Mouse (Mus musculus): Measurements from ENCODE around the gene Cyp46a1.

Gene Cyp46a1

GRCm38 (mm10) chr12:108327889-108328491 is 6.2 kb upstream of the Cyp46a1 start:
- ChIA-PET POLR2A (interaction anchor here in 3 of 4 experiments (0.6 to 2.5 kb wide), 9 partner anchors 9 to 935 kb away, joined by 3 to 18 read pairs (median 4); no protein-coding TSS in a partner anchor), CTCF (interaction anchor here (0.6 to 1.5 kb wide), 15 partner anchors 7 to 431 kb away, joined by 3 to 9 read pairs (median 3); partner anchors contain the start of gene Evl (in 1 of the 4))

- ChIA-PET CTCF (interaction anchor here in 3 of 4 experiments (0.6 to 3.2 kb wide), 20 partner anchors 11 to 222 kb away, joined by 3 to 24 read pairs (median 4); partner anchors contain the start of genes Eml1 (in 1 of the 3) and Evl (in 1 of the 3)), POLR2A (interaction anchor here (0.6 to 3.9 kb wide), 6 partner anchors 12 to 221 kb away, joined by 3 to 19 read pairs (median 4); partner anchors contain the start of gene Evl (in 1 of the 4))
Observed at GRCm38 (mm10) chr12:108333056-108333455, 1.1 kb upstream of the Cyp46a1 start.

DNA sequence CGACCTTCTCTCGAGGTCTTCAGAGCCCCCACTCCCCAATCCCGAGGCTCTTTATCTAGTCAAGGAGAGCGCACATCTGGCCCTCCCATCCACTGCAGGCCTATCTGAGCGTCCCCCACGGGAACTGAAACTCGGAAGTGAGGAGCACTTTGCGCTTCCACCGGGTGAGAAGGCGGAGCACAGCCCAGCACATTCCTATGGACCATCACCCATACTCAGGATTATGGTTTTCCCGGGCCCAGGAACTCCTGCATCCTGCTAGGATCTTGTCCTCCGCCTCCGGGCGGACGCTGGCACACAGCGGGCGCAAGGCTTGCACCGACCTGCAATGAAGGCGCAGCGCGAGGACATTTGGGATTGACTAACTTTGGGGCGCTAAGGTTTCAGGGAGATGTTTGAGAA is 699 bp upstream of the Cyp46a1 start:
- POLR2A ChIA-PET: interaction anchor here in 3 of 4 experiments (0.6 to 3.9 kb wide), 18 partner anchors 8 to 405 kb away, joined by 3 to 21 read pairs (median 4); partner anchors contain the start of genes Ccnk (in 2 of the 3), Evl (in 2 of the 3), Setd3 (in 2 of the 3) and Ccdc85c (in 1 of the 3)
- CTCF ChIA-PET: interaction anchor here (0.8 to 3.2 kb wide), 33 partner anchors 10 to 292 kb away, joined by 3 to 24 read pairs (median 5); partner anchors contain the start of genes Eml1 (in 1 of the 4) and Hhipl1 (in 1 of the 4)

DNA sequence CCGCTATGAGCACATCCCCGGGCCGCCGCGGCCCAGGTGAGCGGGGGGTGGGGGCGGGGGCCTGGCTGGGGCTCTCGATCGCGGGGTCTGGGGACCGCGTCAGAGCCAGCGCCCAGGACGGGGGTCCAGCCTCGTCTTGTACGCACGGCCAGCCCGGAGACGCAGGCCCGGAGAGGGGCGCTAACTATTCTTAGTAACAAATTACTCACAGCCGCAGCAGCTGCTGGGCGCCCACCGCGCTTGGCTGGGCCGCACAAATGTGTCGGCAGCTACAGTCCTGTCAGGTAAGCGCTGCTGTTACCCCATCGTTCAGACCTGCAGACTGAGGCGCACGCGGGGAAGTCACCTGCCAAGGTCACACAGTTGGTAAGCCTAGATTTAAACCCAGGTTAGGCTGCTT is 348 bp downstream of the Cyp46a1 start:
- ChIA-PET POLR2A (interaction anchor here in 3 of 4 experiments (0.6 to 3.9 kb wide), 22 partner anchors 10 to 404 kb away, joined by 3 to 21 read pairs (median 4); partner anchors contain the start of genes Ccdc85c (in 2 of the 3), Ccnk (in 2 of the 3), Evl (in 2 of the 3) and Setd3 (in 2 of the 3)), CTCF (interaction anchor here (0.5 to 3.2 kb wide), 34 partner anchors 11 to 293 kb away, joined by 3 to 24 read pairs (median 4); partner anchors contain the start of genes Evl (in 1 of the 4) and Hhipl1 (in 1 of the 4))

- POLR2A ChIA-PET: interaction anchor here in 2 of 4 experiments (0.7 to 1.4 kb wide), 4 partner anchors 47 to 288 kb away, joined by 3 read pairs; partner anchors contain the start of gene Evl (in 1 of the 2)
- CTCF ChIA-PET: interaction anchor here (0.6 to 1.6 kb wide), 8 partner anchors 14 to 177 kb away, joined by 3 to 8 read pairs (median 4); no protein-coding TSS in a partner anchor
Observed at GRCm38 (mm10) chr12:108338572-108339190, 4.5 kb downstream of the Cyp46a1 start.

- CTCF ChIA-PET: interaction anchor here in 1 of 4 experiments (1.7 kb wide), 1 partner anchor 14 kb away, joined by 5 read pairs; the partner anchor contains the start of gene Cyp46a1
Observed at GRCm38 (mm10) chr12:108348151-108348550, 14.0 kb downstream of the Cyp46a1 start.

GRCm38 (mm10) chr12:108349026-108349425 is 14.8 kb downstream of the Cyp46a1 start:
- ChIA-PET CTCF (no interaction called here), POLR2A (no interaction called here)

More at GRCm38 (mm10) chr12:108348151-108348550, 14.0 kb downstream of the Cyp46a1 start:
- POLR2A ChIA-PET: no interaction called here

- CTCF ChIA-PET: interaction anchor here in 3 of 4 experiments (0.6 to 3.1 kb wide), 3 partner anchors 13 to 65 kb away, joined by 3 to 10 read pairs (median 4); partner anchors contain the start of gene Cyp46a1 (in 1 of the 3)
- POLR2A ChIA-PET: interaction anchor here in 1 of 4 experiments (0.6 to 2.3 kb wide), 2 partner anchors 12 to 463 kb away, joined by 3 to 8 read pairs; no protein-coding TSS in a partner anchor
Observed at GRCm38 (mm10) chr12:108350931-108351330, 16.8 kb downstream of the Cyp46a1 start.

DNA sequence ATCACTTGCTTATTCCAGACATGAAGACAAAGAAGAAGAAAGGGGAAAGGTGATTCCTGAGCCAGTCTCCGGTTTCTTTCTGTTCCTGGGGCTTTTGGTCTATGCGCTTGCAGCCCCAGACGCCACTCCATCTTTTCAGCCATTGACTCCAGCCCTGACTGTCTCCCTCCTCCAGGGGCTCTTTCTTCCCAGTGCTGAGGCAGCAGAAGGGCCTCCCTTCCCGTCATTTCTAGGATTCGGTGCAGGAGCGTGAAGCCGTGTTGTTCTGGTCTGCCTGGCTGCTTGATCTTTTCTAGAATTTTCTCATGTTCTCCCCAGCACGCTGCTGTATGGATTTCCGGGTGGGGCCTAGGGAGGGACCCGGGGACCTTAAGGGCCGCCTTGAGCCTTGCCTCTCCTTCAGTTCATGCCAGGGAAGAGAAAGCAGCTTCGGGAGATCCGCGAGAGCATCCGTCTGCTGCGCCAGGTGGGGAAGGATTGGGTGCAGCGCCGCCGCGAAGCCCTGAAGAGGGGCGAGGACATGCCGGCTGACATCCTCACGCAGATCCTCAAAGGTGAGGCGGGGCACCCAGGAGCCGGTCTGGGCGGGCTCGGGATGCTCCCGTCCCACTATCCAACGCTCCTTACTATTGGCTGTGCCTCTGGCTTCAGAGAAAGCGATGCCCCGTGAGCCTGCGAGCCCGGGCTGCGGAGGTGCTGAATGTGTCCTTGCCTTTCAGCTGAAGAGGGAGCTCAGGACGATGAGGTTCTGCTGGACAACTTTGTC is 18.4 kb downstream of the Cyp46a1 start:
- CTCF ChIA-PET: interaction anchor here (0.6 to 3.1 kb wide), 8 partner anchors 11 to 174 kb away, joined by 3 to 10 read pairs (median 3); partner anchors contain the start of gene Cyp46a1 (in 1 of the 4)
- POLR2A ChIA-PET: interaction anchor here in 2 of 4 experiments (0.9 to 2.3 kb wide), 3 partner anchors 8 to 123 kb away, joined by 3 to 8 read pairs (median 3); no protein-coding TSS in a partner anchor

DNA sequence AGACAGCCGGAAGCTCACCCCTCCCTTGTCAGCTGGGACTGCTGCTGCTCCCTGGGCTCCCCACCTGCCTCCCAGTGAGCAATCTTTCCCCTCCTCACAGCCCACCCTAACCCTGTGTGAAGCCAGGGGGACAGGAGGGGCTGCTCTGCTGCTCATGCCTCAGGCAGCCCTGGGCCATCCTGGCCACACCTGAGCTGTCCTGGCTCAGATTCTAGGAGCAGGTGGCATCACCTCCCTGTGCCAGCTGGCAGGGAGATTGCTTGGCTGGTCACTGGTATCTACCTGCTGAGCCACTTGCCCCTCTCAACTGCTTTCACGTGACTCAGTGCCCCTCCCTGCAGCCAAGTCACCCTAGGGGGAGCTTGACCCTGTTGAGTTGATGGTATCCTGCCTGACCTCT is 20.1 kb downstream of the Cyp46a1 start:
- ChIA-PET CTCF (interaction anchor here in 2 of 4 experiments (1.1 to 2.1 kb wide), 4 partner anchors 9 to 34 kb away, joined by 3 to 9 read pairs (median 4); no protein-coding TSS in a partner anchor), POLR2A (interaction anchor here in 2 of 4 experiments (1.2 to 1.6 kb wide), 2 partner anchors 9 to 20 kb away, joined by 3 to 4 read pairs; partner anchors contain the start of gene Cyp46a1 (in 1 of the 2))

DNA sequence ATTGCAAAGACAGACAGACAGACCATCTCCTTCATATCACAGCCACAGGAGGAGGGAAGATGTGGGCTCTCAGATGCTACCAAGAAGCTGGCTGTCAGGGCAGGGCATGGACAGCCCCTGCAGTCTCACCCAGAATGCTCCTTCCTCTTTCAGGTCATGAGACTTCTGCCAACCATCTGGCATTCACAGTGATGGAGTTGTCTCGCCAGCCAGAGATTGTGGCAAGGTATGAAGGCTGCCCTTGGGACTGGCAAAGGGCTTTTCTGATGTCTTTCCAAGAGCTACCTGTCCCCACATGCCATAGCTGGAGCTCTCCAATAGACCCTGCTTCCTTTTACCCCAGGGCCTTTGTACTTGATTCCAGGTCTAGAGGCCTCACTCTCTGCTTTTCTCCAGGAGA is 21.1 kb downstream of the Cyp46a1 start:
- ChIA-PET CTCF (interaction anchor here (1.1 to 2.0 kb wide), 11 partner anchors 9 to 182 kb away, joined by 3 to 9 read pairs (median 3); partner anchors contain the start of gene Cyp46a1 (in 1 of the 4)), POLR2A (interaction anchor here in 2 of 4 experiments (0.5 to 1.6 kb wide), 3 partner anchors 21 to 447 kb away, joined by 3 to 4 read pairs (median 3); partner anchors contain the start of gene Cyp46a1 (in 1 of the 2))

DNA sequence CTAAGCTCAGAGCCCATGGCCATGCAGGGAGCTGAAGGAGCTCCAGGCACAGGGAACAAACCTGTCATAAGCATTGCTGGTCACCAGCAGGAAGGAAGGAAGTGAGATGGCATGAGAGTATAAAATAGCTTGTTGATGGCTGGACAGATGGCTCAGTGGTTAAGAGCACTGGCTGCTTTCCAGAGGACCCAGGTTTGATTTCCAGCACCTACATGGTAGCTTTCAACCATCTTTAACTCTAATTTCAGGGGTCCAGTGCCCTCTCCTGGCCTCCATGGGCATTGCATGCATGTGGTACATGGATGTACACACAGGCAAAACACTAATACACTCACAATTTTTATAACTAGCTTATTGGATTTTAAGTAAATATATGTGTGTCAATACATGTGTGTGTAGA is 21.8 kb downstream of the Cyp46a1 start:
- ChIA-PET CTCF (interaction anchor here (0.5 to 2.0 kb wide), 19 partner anchors 8 to 1015 kb away, joined by 3 to 9 read pairs (median 3); partner anchors contain the start of gene Cyp46a1 (in 1 of the 4)), POLR2A (no interaction called here)

- POLR2A ChIA-PET: interaction anchor here in 3 of 4 experiments (0.5 to 2.0 kb wide), 7 partner anchors 10 to 215 kb away, joined by 3 to 8 read pairs (median 3); no protein-coding TSS in a partner anchor
- CTCF ChIA-PET: interaction anchor here (0.6 to 2.7 kb wide), 44 partner anchors 8 to 289 kb away, joined by 3 to 22 read pairs (median 4); no protein-coding TSS in a partner anchor
Observed at GRCm38 (mm10) chr12:108363796-108364195, 29.6 kb downstream of the Cyp46a1 start.

DNA sequence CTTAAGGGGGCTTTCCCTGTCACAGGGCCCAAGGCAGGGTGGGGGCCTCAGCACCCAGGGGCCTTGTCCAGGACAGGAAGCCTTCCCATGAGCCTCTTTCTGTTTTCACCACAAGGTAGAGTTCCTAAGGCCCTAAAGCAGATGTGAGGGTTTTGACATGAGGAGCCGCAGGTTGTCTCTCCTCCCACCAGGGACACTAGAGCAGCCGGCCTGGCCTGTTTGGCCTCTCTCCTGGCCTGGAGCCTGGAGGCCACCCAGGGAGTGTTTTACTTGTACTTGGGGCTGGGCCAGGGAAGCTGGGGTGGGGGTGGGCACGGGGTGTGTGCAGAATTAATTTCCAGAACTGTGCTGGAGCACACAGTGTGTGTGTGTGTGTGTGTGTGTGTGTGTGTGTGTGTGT is 31.2 kb downstream of the Cyp46a1 start:
- CTCF ChIA-PET: no interaction called here
- POLR2A ChIA-PET: no interaction called here

DNA sequence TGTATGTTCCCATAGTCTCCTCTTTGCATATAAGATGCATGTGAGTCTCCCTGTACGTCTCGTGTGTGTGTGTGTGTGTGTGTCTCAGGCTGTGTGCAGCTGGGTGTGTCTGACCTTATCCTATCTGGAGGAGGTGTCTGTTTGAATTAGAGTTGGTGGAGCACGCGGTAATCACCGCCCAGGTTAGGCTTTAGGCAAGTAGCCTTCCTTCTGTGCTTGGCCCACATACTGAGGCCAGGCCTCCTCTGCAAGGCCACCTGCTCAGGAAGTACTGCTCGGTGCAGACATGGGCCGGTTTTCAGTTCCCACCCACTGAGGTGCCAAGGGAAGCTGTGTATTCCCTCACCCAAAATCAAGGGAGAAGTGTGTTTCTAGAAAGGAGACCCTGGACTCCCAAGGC is 31.7 kb downstream of the Cyp46a1 start:
- ChIA-PET POLR2A (no interaction called here), CTCF (no interaction called here)

GRCm38 (mm10) chr12:108367909-108368308 is 33.7 kb downstream of the Cyp46a1 start:
- ChIA-PET POLR2A (interaction anchor here in 2 of 4 experiments (0.6 to 0.7 kb wide), 2 partner anchors 10 to 129 kb away, joined by 3 to 5 read pairs; no protein-coding TSS in a partner anchor), CTCF (interaction anchor here in 1 of 4 experiments (1.2 kb wide), 1 partner anchor 123 kb away, joined by 3 read pairs; no protein-coding TSS in a partner anchor)

DNA sequence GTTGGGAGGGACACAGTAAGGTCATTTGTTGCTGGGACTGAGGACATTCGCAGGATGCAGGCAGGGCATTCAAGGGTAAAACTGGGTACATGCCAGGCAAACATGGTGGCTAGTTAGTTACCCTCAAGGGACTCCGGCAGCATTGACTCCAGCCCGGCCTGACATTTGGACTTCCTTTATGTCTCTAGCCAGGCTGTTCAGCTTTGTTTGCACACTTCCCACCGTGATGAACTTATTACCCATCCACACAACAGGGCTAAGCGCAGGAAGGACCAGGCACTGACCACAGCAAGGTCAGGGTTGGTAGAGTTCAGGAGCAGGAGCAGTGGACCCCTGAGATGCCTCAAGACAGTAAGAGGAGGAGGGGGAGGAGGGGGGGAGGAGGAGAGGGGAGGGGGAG is 34.7 kb downstream of the Cyp46a1 start:
- POLR2A ChIA-PET: no interaction called here
- CTCF ChIA-PET: interaction anchor here in 1 of 4 experiments (0.6 kb wide), 1 partner anchor 119 kb away, joined by 8 read pairs; no protein-coding TSS in a partner anchor

Data from embryonic stem cell, embryonic (primary cell).